Mouse (Mus musculus) testis, adult 2 months (tissue): ENCODE measurements around the gene Gigyf2. TPM values are rescaled to one million over a fixed set of nuclear protein-coding genes. Genes with fewer than 3 reads are reported as not detected.

Experiments used
- H3K27ac ChIP-seq: fragments of 200-500 bp; 2 replicates; pipeline ENCODE4 v1.5.1; 2012; ENCODE audit warnings: low read depth, low read length; ENCODE audit not compliant: control insufficient read depth, insufficient read depth
- H3K27me3 ChIP-seq: fragments of 200-500 bp; 2 replicates; pipeline ENCODE4 v1.6.1; 2012; ENCODE audit warnings: mild to moderate bottlenecking, low read length, moderate library complexity; ENCODE audit not compliant: control insufficient read depth, insufficient read depth
- H3K36me3 ChIP-seq: fragments of 200-500 bp; 2 replicates; pipeline ENCODE4 v1.6.1; 2012; ENCODE audit warnings: mild to moderate bottlenecking, low read length; ENCODE audit not compliant: control insufficient read depth, insufficient read depth
- H3K4me1 ChIP-seq: fragments of 200-500 bp; 2 replicates; pipeline ENCODE4 v1.6.1; 2012; ENCODE audit warnings: low read length; ENCODE audit not compliant: control insufficient read depth, insufficient read depth
- H3K4me3 ChIP-seq: fragments of 200-500 bp; 2 replicates; pipeline ENCODE4 v1.5.1; 2012; ENCODE audit warnings: low read depth, mild to moderate bottlenecking, low read length, moderate library complexity, mixed read lengths; ENCODE audit not compliant: control insufficient read depth
- CTCF ChIP-seq: fragments of 200-500 bp; IDR thresholded peaks from 2 replicates; pipeline ENCODE4 v1.5.1; 2012; ENCODE audit warnings: low read depth, mild to moderate bottlenecking, inconsistent platforms, low read length, moderate library complexity; ENCODE audit not compliant: control insufficient read depth, insufficient read depth, insufficient replicate concordance
- POLR2A ChIP-seq: fragments of 200-500 bp; IDR thresholded peaks from 2 replicates; pipeline ENCODE4 v1.6.1; 2012; ENCODE audit warnings: low read depth, mild to moderate bottlenecking, inconsistent platforms, low read length, moderate library complexity; ENCODE audit not compliant: control insufficient read depth
- polyA plus RNA-seq: library from polyadenylated mRNA; depleted of rRNA; stranded (reverse); fragments of >200 nt; gene quantifications from 2 replicates; pipeline ENCODE4 v1.2.3, GENCODE M21; 2012

The Gigyf2 gene
- polyA plus RNA-seq, 1 experiment: 74.0 TPM

- TF ChIP-seq POLR2A (no peak), CTCF (no peak)
- H3K4me1 ChIP-seq: no peaks in the 10 kb centered on the region; the same call in 1 of the 2 replicates
- no peaks in the 10 kb centered on the region for H3K36me3 ChIP-seq
- no peak overlapping the region for H3K4me3 ChIP-seq
- H3K27ac ChIP-seq: no peak overlapping the region
- H3K27me3 ChIP-seq: no peaks in the 10 kb centered on the region
Measured at GRCm38 (mm10) chr1:87309621-87310020, 17.2 kb upstream of the Gigyf2 start.

GRCm38 (mm10) chr1:87312681-87313080, 14.1 kb upstream of the Gigyf2 start:
- Histone ChIP-seq H3K36me3 (no peaks in the 10 kb centered on the region), H3K4me3 (no peak overlapping the region), H3K27me3 (no peaks in the 10 kb centered on the region), H3K4me1 (no peaks in the 10 kb centered on the region; the same call in 1 of the 2 replicates), H3K27ac (no peak overlapping the region)
- no peak for TF ChIP-seq POLR2A
- no peak for TF ChIP-seq CTCF

DNA sequence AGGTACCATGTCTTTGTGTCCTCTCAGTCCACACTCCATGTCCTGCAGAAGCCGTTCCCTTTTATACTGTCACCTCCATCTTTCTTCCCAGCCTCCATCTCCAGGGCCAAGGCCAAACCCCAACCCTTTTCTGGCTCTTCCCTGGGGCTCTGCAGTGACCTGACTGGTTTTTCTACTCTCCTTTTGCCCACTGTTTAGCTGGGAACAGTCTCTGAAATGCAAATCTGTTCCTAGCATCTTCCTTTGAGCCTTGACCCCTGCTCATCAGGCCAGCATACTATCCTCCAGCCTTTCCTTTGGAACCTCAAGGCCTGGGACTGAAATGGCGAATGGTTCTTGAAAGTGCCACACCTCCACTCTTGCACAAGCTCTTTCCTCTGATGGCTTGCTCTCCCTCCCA, 13.7 kb upstream of the Gigyf2 start:
- Histone ChIP-seq H3K4me3 (no peak overlapping the region), H3K27ac (no peak overlapping the region), H3K27me3 (no peaks in the 10 kb centered on the region), H3K4me1 (no peaks in the 10 kb centered on the region; the same call in 1 of the 2 replicates), H3K36me3 (no peaks in the 10 kb centered on the region)
- no peak for TF ChIP-seq POLR2A
- no peak for TF ChIP-seq CTCF

GRCm38 (mm10) chr1:87313843-87314570, 12.8 kb upstream of the Gigyf2 start:
- Histone ChIP-seq H3K27me3 (no peaks in the 10 kb centered on the region), H3K4me1 (no peaks in the 10 kb centered on the region; the same call in 1 of the 2 replicates), H3K27ac (no peak overlapping the region), H3K4me3 (no peak overlapping the region), H3K36me3 (no peaks in the 10 kb centered on the region)
- no peak for TF ChIP-seq CTCF
- no peak for TF ChIP-seq POLR2A

DNA sequence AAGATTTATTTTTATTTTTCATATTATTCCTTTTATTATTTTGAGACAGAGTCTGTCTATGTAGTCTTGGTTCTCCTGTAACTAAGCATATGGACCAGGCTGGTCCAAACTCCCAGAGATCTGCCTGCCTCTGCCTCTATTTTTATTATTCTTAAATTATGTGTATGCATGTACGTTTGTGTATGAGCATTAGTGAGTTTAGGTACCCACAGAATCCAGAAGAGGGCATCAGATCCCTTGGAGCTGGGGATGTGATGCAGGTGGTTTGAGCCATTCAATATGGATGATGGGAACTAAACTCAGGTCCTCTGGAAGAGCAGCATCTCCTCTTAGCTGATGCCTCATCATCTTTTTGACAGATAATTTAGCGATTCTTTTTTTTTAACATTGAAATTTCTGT, 11.4 kb upstream of the Gigyf2 start:
- H3K36me3 ChIP-seq: no peaks in the 10 kb centered on the region
- H3K4me3 ChIP-seq: no peak overlapping the region
- no peak overlapping the region for H3K27ac ChIP-seq
- TF ChIP-seq CTCF (no peak), POLR2A (no peak)
- no peaks in the 10 kb centered on the region for H3K4me1 ChIP-seq
- no peaks in the 10 kb centered on the region for H3K27me3 ChIP-seq

- no peaks in the 10 kb centered on the region for H3K4me1 ChIP-seq
- H3K4me3 ChIP-seq: no peak overlapping the region
- no peaks in the 10 kb centered on the region for H3K27me3 ChIP-seq
- no peak for TF ChIP-seq POLR2A
- TF ChIP-seq CTCF: no peak
- H3K27ac ChIP-seq: no peak overlapping the region
- H3K36me3 ChIP-seq: no peaks in the 10 kb centered on the region
Measured at GRCm38 (mm10) chr1:87315894-87316293, 10.9 kb upstream of the Gigyf2 start.

GRCm38 (mm10) chr1:87316672-87317071, 10.1 kb upstream of the Gigyf2 start:
- no peak overlapping the region for H3K4me3 ChIP-seq
- TF ChIP-seq POLR2A (no peak), CTCF (no peak)

GRCm38 (mm10) chr1:87321071-87321470, 5.7 kb upstream of the Gigyf2 start:
- no peaks in the 10 kb centered on the region for H3K4me1 ChIP-seq
- TF ChIP-seq CTCF: no peak
- no peak for TF ChIP-seq POLR2A
- H3K27me3 ChIP-seq: no peaks in the 10 kb centered on the region
- no peaks in the 10 kb centered on the region for H3K36me3 ChIP-seq
- H3K4me3 ChIP-seq: no peak overlapping the region
- H3K27ac ChIP-seq: no peak overlapping the region

More at GRCm38 (mm10) chr1:87316672-87317071, 10.1 kb upstream of the Gigyf2 start:
- H3K4me1 ChIP-seq: no peaks in the 10 kb centered on the region
- H3K27ac ChIP-seq: no peak overlapping the region
- no peaks in the 10 kb centered on the region for H3K36me3 ChIP-seq
- no peaks in the 10 kb centered on the region for H3K27me3 ChIP-seq
